Mouse (Mus musculus): Measurements from ENCODE around the gene Pygo1. TPM values are rescaled to one million over a fixed set of nuclear protein-coding genes. Genes with fewer than 3 reads are reported as not detected.

The Pygo1 gene
- 2.2 TPM in 2 replicates for polyA plus RNA-seq (2015; fragmentation: Nextera tagmentation; extraction: Ambion mirVana)

GRCm38 (mm10) chr9:72925021-72925934 lies at the start of gene Pygo1:
Gene Pygo1, plus strand, starts transcription at chr9:72925645.

GRCm38 (mm10) chr9:72958521-72959450 lies 33.3 kb downstream of the Pygo1 start, which contains the start of the genes Dyx1c1 and Gm44503:
Gene Dyx1c1, plus strand, starts transcription at chr9:72958785.
Gene Gm44503, plus strand, starts transcription at chr9:72958852.

GRCm38 (mm10) chr9:72985250-72986220 lies 60.1 kb downstream of the Pygo1 start, which contains the start of the genes Ccpg1os and Ccpg1:
Gene Ccpg1os, minus strand, starts transcription at chr9:72985382.
Gene Ccpg1, plus strand, starts transcription at chr9:72985429.

Other genes with a start within 250 kb of the Pygo1 start
- 0.36 and 0.41 TPM in 2 replicates for gene Prtg, start 118.8 kb upstream of the Pygo1 start, polyA plus RNA-seq (2015; fragmentation: Nextera tagmentation; extraction: Ambion mirVana)
- gene Dyx1c1, start 33.1 kb downstream of the Pygo1 start, polyA plus RNA-seq (2015; fragmentation: Nextera tagmentation; extraction: Ambion mirVana), result 1.4 and 2.2 TPM in 2 replicates
- gene Gm44503, start 33.2 kb downstream of the Pygo1 start, polyA plus RNA-seq (2015; fragmentation: Nextera tagmentation; extraction: Ambion mirVana), result not detected in 2 replicates
- gene Ccpg1os, start 59.7 kb downstream of the Pygo1 start, polyA plus RNA-seq (2015; fragmentation: Nextera tagmentation; extraction: Ambion mirVana), result 39.3 and 48.6 TPM in 2 replicates
- gene Ccpg1, start 59.8 kb downstream of the Pygo1 start, polyA plus RNA-seq (2015; fragmentation: Nextera tagmentation; extraction: Ambion mirVana), result 48.7 and 78.5 TPM in 2 replicates
- 9.0 and 10.8 TPM in 2 replicates for gene Pigb, start 114.7 kb downstream of the Pygo1 start, polyA plus RNA-seq (2015; fragmentation: Nextera tagmentation; extraction: Ambion mirVana)
- gene Rab27a, start 119.2 kb downstream of the Pygo1 start, polyA plus RNA-seq (2015; fragmentation: Nextera tagmentation; extraction: Ambion mirVana), result 13.2 and 22.7 TPM in 2 replicates
- gene Khdc3, start 176.2 kb downstream of the Pygo1 start, polyA plus RNA-seq (2015; fragmentation: Nextera tagmentation; extraction: Ambion mirVana), result 0.26 and 0.76 TPM in 2 replicates
- gene Gm20509, start 176.8 kb downstream of the Pygo1 start, polyA plus RNA-seq (2015; fragmentation: Nextera tagmentation; extraction: Ambion mirVana), result 0.19 TPM in 1 of 2 replicates, not detected in the other
- 61.2 and 67.4 TPM in 2 replicates for gene Rsl24d1, start 187.8 kb downstream of the Pygo1 start, polyA plus RNA-seq (2015; fragmentation: Nextera tagmentation; extraction: Ambion mirVana)